Mouse (Mus musculus) ES-Bruce4 (cell line): ENCODE measurements around the gene Tmem117. TPM values are rescaled to one million over a fixed set of nuclear protein-coding genes. Genes with fewer than 3 reads are reported as not detected.

Source experiments
- H3K27ac ChIP-seq: 2 replicates; pipeline ENCODE4 v1.5.1; 2012; ENCODE audit warnings: low read length, inconsistent platforms; ENCODE audit not compliant: insufficient read depth
- H3K27me3 ChIP-seq: 2 replicates; pipeline ENCODE4 v1.6.1; 2012; ENCODE audit warnings: mild to moderate bottlenecking, low read length, inconsistent platforms; ENCODE audit not compliant: control insufficient read depth, poor library complexity, insufficient read depth, severe bottlenecking
- H3K36me3 ChIP-seq: 2 replicates; pipeline ENCODE4 v1.6.1; 2012; ENCODE audit warnings: inconsistent platforms, mild to moderate bottlenecking, low read length, moderate library complexity; ENCODE audit not compliant: control insufficient read depth, poor library complexity, insufficient read depth, severe bottlenecking
- H3K4me1 ChIP-seq: one replicate; pipeline ENCODE4 v1.8.1; 2011; ENCODE audit warnings: low read length; ENCODE audit not compliant: control insufficient read depth, insufficient read depth
- H3K4me3 ChIP-seq: 2 replicates; pipeline ENCODE4 v1.5.1; 2011; ENCODE audit warnings: low read depth, mild to moderate bottlenecking, low read length
- H3K9ac ChIP-seq: 2 replicates; pipeline ENCODE4 v1.6.1; 2012; ENCODE audit warnings: low read depth, mild to moderate bottlenecking, inconsistent platforms; ENCODE audit not compliant: poor library complexity, severe bottlenecking
- H3K9me3 ChIP-seq: replicated peaks from 2 replicates; pipeline ENCODE4 v1.6.1; 2012; ENCODE audit warnings: mild to moderate bottlenecking, low read length, inconsistent platforms; ENCODE audit not compliant: control insufficient read depth, poor library complexity, insufficient read depth, severe bottlenecking
- CTCF ChIP-seq: IDR thresholded peaks from one replicate; pipeline ENCODE4 v1.8.1; 2011; ENCODE audit warnings: low read depth, low read length
- EP300 ChIP-seq: IDR thresholded peaks from 2 replicates; pipeline ENCODE4 v1.6.1; 2011; ENCODE audit warnings: low read depth, low read length; ENCODE audit not compliant: insufficient read depth
- POLR2A ChIP-seq: IDR thresholded peaks from one replicate; pipeline ENCODE4 v1.8.1; 2011; ENCODE audit warnings: low read length; ENCODE audit not compliant: insufficient read depth
- polyA plus RNA-seq: library from polyadenylated mRNA; stranded (reverse); fragments of >200 nt; gene quantifications from 2 replicates; pipeline ENCODE4 v1.2.4, GENCODE M21; 2011; ENCODE audit warnings: low read depth; ENCODE audit not compliant: missing spikeins, insufficient read depth, insufficient read length

Gene Tmem117
- polyA plus RNA-seq, 1 experiment, result 1.2 TPM

- Histone ChIP-seq H3K9me3 (no peaks in the 10 kb centered on the region), H3K36me3 (no peaks in the 10 kb centered on the region), H3K9ac (no peak overlapping the region), H3K4me3 (no peak overlapping the region), H3K27me3 (no peaks in the 10 kb centered on the region), H3K4me1 (no peaks in the 10 kb centered on the region), H3K27ac (no peak overlapping the region)
- TF ChIP-seq EP300 (no peak), CTCF (no peak), POLR2A (no peak)
These were observed 174.8 kb downstream of the Tmem117 start for GRCm38 (mm10) chr15:94803624-94804342.

GRCm38 (mm10) chr15:94806005-94806404, 177.0 kb downstream of the Tmem117 start:
- Histone ChIP-seq H3K36me3 (no peaks in the 10 kb centered on the region), H3K9ac (no peak overlapping the region), H3K4me3 (no peak overlapping the region), H3K9me3 (no peaks in the 10 kb centered on the region), H3K27me3 (no peaks in the 10 kb centered on the region), H3K4me1 (no peaks in the 10 kb centered on the region), H3K27ac (no peak overlapping the region)
- TF ChIP-seq EP300 (no peak), CTCF (no peak), POLR2A (no peak)

GRCm38 (mm10) chr15:94811550-94811949, 182.5 kb downstream of the Tmem117 start:
- Histone ChIP-seq H3K4me1 (no peaks in the 10 kb centered on the region), H3K27ac (no peak overlapping the region), H3K27me3 (no peaks in the 10 kb centered on the region), H3K9me3 (no peaks in the 10 kb centered on the region), H3K9ac (no peak overlapping the region), H3K36me3 (no peaks in the 10 kb centered on the region), H3K4me3 (no peak overlapping the region)
- no peak for TF ChIP-seq POLR2A
- TF ChIP-seq EP300, result no peak
- TF ChIP-seq CTCF, result no peak

GRCm38 (mm10) chr15:94814213-94815100, 185.4 kb downstream of the Tmem117 start:
- H3K27me3 ChIP-seq, result no peaks in the 10 kb centered on the region

GRCm38 (mm10) chr15:94835634-94836033, 206.6 kb downstream of the Tmem117 start:
- Histone ChIP-seq H3K36me3 (no peaks in the 10 kb centered on the region), H3K4me3 (no peak overlapping the region), H3K9me3 (no peaks in the 10 kb centered on the region), H3K27me3 (no peaks in the 10 kb centered on the region), H3K4me1 (no peaks in the 10 kb centered on the region), H3K27ac (no peak overlapping the region), H3K9ac (no peak overlapping the region)
- TF ChIP-seq EP300 (no peak), POLR2A (no peak), CTCF (no peak)

More at GRCm38 (mm10) chr15:94814213-94815100, 185.4 kb downstream of the Tmem117 start:
- H3K9me3 ChIP-seq, result no peaks in the 10 kb centered on the region
- no peak overlapping the region for H3K9ac ChIP-seq
- no peaks in the 10 kb centered on the region for H3K36me3 ChIP-seq
- H3K27ac ChIP-seq, result no peak overlapping the region
- H3K4me3 ChIP-seq, result no peak overlapping the region
- TF ChIP-seq CTCF (no peak), POLR2A (no peak), EP300 (no peak)
- H3K4me1 ChIP-seq, result no peaks in the 10 kb centered on the region

- H3K27me3 ChIP-seq, result no peaks in the 10 kb centered on the region
- no peak overlapping the region for H3K27ac ChIP-seq
- no peak for TF ChIP-seq CTCF
- no peak for TF ChIP-seq EP300
- no peak for TF ChIP-seq POLR2A
These were observed 209.6 kb downstream of the Tmem117 start for GRCm38 (mm10) chr15:94838646-94839045.

More at GRCm38 (mm10) chr15:94838646-94839045, 209.6 kb downstream of the Tmem117 start:
- no peaks in the 10 kb centered on the region for H3K36me3 ChIP-seq
- no peaks in the 10 kb centered on the region for H3K4me1 ChIP-seq
- no peak overlapping the region for H3K9ac ChIP-seq
- H3K4me3 ChIP-seq, result no peak overlapping the region
- no peaks in the 10 kb centered on the region for H3K9me3 ChIP-seq
